Mouse (Mus musculus): ENCODE measurements around the gene Nmb.
A peak's percentile ranks its signal among the peaks of the same experiment; 100 is the strongest.
"Not testable (repeated sequence)": the region's sequence is repeated elsewhere in the genome, so short reads cannot be mapped to it uniquely, and the experiment has no call there.

Gene Nmb

DNA sequence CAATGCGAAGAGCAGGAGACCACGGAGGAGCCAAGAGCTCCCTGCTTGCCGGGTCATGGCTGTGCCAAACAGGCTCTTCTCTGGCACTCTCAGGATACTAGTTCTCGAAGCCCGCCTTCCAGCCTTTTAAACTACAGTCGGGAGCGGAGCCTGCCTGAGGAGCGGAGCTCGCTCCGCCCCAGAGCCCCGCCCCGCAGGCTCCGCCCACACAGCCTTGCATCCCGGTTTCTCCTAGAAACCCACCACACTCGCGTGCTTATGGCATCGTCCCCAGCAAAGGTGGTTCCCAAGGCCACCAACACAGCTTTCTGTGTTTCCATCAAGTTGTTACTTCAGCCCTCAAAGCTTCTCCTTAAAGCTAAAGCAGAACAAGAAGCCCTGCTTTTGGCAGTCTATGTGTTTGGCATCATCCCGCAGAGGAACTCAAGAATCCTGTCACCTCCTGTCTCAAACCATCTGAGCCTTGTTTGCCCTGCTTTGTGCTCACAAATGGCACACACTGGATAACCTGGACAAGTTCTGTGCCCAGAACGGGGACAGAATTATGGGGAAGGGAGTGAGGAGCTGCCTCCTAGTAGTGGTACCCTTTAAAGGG, at the start of gene Nmb:
Gene Nmb (minus strand): TSS at position 156 of the 595 bp plus-strand sequence.
- DNase-seq (ENCODE audit: low read depth, low spot score), result no peak

DNA sequence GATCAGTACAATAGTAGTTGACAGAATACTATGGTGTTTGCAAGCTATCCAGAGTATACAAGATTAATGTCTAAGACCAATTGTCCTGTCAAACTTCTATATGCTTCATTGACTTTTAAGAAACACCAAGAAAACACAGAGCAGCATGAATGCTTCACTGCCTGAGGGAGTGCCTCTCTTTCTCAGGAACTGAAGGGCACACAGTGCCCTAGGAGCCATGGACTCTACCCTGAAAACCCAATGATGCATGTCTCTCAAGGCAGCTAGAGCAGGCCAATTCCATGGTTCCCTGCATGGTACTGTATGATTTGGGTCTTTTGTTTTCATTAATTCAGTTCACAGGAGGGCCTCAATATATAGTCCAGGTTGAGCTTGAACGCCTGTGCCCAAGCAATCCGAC, 49.4 kb upstream of the Nmb start:
- no peak for DNase-seq (ENCODE audit: low read depth, low spot score)

DNA sequence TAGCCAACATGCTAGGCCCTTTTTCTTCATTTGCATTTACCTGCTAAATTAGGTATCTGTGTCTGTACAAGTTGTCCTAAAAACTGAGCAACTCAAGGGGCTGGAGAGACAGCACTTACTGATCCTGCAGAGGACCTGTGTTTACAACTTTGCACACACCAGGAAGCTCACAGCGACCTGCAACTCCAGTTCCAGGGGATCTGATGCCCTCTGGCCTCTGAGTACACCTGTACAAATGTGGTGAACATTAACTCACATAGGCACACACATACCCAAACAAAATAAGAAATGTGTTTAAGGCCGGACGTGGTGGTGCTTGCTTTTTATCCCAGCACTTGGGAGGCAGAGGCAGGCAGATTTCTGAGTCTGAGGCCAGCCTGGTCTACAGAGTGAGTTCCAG, 47.3 kb upstream of the Nmb start:
- DNase-seq (ENCODE audit: low read depth, low spot score), result no peak

DNA sequence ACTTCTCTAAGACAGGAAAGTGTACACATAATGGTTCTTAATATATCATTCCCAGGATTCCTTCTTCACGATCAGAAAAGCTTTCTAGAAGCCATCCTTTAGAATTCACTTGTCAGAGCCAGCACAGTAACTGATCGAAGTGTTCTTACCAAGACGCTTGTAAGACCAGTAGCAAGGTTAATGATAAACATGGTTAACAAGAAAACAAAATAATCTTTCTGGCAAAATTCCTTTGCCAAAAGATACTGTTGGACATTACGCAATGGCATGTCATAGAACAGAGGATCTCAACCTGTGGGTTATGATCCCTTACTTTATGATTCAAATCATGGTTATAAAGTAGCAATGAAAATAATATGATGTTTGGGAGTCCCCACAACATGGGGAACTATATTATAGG, 46.6 kb upstream of the Nmb start:
- no peak for DNase-seq (ENCODE audit: low read depth, low spot score)

DNA sequence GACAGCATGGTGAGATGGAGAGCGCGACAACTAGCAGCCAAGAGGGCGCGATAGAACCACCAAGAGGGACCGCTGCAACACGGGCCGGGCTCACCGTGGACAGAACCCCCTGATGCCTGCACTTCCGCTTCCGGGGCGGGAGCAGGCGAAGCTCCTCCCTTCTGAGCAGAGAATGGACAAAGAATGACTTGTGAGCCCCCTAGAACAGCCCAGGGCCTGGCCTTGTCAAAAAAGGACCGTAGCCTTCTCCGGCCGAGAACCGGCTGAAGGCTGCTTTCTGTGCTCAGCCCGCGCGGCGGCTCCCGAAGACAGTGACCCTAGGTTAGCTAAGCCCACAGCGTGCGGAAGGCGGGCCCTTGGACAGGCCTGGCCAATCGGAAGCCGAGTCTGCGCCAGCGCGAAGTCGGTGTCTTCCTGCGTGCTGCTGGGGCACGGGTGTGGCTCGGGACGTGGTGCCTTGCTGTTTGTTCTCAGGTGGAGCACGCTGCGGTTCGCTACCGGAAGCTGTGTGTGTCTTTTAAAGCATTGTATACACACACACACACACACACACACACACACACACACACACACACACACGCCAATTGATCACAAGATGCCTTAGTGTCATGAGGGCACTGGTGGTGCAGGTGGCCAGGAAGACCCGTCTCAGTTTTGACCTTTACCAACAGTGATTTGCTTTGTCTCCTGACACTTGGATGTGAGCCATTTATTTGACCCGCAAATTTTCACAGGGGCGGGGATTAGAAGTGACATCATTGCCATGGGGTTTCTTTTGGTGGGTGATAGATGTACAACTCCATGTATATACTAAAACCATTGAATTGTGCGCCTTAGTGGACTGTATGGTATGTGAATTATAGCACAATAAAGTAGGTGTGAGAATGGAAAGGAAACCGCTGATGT, 42.8 kb upstream of the Nmb start, which contains the start of gene Sec11a:
Gene Sec11a (minus strand): TSS at position 336 of the 906 bp plus-strand sequence.
- peak; percentile 86 for DNase-seq (ENCODE audit: low read depth, low spot score)

DNA sequence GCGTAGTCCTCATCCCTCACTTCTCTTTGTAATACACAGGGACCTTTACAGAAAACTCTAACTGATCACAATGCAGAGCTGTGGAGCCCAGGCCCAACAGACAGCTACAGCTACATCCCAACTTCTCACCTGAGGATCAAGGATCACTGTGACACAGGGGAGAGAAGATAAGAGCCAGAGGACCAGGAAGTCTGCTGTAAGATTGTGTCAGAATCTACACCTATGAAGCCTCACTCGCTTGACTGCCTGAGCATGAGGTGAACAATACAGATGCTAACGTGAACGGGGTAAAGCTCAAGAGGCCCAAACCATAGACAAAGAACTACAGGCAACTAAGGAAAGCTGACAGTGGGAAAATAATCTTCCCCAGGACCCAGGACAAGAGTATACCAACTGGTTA, 34.9 kb upstream of the Nmb start:
- no peak for DNase-seq (ENCODE audit: low read depth, low spot score)

DNA sequence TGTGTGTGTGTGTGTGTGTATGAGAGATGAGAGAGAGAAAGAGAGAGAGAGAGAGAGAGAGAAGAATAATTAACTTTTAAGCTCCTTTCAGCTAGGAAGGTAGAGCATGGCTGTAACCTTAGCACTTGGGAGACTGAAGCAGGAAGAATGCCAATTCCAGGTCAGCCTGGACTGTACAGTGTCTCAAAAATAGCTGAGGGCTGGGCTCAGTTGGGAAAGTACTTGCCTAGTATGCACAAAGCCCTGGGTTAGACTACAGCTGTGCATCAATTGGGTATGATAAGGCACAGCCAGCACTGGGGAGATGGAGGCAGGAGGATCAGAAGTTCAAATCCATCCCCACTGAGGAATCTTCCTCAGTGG, 32.4 kb upstream of the Nmb start:
- not testable (repeated sequence) for DNase-seq (ENCODE audit: low read depth, low spot score)

DNA sequence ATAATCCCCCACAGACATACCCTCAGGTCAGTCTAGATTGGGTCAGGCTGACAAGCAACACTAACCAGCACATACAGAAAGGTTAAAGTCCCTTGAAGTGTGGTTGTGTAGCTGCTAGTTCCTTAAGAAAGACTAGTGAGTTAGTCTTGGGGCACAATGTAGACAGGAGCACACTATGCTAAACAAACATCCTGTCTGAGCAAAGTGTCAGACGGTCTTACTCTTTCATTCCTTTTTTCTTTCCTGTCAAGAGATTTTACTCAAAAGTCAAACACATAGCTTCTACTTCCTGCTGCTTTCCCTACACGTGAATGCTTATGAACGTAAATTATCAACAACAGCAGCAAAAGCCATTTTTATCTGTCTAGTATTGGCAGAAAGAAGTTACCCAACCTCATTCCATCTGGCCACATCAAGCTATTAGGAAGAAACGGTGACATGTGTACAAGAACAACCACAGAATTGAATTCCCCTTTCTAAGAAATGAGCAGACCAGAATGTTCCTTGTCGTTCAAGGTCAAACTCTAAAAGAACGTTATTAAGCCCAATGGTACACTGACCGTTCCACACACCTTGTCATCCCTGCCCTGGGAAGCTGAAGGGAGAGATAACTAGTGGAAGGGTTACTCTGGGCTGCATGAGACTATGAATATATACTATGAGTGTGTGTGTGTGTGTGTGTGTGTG, 31.9 kb upstream of the Nmb start:
- not testable (repeated sequence) for DNase-seq (ENCODE audit: low read depth, low spot score)

DNA sequence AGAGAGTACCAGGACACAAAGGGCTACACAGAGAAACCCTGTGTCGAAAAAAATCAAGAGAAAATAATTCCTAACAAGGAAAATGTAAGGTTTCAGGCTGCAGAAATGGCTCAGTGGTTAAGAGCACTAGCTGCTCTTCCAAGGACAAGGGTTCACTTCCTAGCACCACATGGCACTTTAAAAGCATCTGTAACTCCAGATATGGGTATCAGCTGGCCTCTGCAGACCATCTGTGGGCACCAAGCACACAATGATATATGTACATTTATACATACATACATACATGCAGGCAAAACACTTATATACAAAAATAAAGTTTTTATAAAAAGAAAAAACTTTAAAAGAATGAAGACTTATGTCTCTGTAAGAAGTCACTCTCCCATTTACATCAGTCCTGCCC, 31.0 kb upstream of the Nmb start:
- DNase-seq (ENCODE audit: low read depth, low spot score), result no peak

DNA sequence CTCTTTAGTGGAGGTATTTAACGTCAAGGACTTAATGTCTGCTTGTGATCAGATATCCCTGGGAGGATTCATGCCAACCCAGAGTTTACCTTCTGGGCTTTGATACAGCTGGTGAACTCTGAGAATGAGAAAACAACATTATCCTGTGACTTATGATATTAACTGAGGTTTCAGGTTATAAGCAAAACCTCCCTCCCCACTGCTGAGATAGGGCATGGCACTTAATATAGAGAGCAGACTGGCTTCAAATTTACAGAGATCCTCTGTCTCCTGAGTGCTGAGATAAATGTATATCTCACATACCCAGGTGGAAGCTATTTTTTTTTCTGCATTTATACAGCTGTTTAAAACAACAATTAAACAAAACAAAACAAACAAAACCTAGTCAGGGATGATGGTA, 27.9 kb upstream of the Nmb start:
- DNase-seq (ENCODE audit: low read depth, low spot score), result no peak

DNA sequence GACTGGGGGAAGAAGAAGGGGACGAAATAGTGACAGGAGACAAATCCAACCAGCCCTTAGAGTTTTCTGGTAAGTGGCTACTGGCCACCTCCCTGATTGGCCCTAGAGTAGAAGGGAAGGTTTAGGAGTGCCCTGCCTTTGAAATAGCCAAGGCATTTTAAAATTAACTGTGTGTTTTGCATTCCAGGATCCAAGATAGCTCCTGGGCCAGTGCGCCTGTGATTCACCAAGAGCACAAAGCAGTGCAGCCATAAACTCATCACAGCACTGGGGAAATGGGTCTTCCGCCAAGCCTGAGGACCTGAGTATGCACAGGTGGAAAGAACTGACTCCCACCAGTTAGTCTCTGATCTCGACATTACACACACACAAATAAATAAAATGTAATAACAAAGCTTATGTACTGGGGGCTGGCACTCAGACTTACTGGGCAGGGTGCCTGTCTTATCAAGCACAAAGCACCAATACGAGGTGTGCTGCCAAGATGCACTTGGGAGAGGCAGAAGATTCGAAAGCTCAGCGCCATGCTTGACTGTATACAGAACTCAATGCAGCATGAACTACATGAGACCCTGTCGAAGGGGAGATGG, 26.8 kb upstream of the Nmb start:
- DNase-seq (ENCODE audit: low read depth, low spot score), result no peak

DNA sequence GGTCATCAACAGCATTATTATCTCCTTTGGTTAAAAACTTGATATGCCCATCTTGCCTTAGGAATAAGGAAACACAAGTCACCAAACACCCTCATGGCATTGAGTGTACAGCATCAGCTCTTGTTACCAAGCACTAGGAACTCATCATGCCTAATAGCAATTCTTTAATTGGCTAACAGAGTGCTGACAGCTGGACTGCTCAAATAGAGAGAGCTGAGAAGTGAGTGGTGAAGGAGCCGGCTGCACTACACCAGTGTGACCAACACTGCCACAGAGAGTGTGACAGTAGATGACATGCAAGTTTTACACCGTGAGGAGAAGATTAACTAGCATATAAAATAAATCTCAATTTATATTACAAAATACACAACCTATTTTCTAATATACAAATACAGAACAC, 18.3 kb upstream of the Nmb start:
- no peak for DNase-seq (ENCODE audit: low read depth, low spot score)

DNA sequence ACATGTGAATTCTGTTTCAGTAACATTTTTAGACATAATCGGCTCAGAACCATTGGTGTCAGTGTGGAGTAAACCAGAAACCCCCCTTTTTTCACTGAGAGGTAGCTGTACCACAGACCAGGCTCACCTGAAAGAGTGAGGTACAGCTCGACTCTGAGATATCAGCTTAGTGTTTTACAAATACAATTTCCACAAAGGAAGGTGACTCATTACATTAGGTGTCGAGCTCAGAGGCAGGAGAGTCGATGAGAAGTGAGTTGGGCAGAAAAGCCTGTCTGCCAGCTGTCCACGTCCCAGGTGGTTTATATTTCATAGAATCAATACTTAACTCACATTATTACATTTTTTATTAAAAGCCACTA, 14.8 kb upstream of the Nmb start:
- no peak for DNase-seq (ENCODE audit: low read depth, low spot score)

DNA sequence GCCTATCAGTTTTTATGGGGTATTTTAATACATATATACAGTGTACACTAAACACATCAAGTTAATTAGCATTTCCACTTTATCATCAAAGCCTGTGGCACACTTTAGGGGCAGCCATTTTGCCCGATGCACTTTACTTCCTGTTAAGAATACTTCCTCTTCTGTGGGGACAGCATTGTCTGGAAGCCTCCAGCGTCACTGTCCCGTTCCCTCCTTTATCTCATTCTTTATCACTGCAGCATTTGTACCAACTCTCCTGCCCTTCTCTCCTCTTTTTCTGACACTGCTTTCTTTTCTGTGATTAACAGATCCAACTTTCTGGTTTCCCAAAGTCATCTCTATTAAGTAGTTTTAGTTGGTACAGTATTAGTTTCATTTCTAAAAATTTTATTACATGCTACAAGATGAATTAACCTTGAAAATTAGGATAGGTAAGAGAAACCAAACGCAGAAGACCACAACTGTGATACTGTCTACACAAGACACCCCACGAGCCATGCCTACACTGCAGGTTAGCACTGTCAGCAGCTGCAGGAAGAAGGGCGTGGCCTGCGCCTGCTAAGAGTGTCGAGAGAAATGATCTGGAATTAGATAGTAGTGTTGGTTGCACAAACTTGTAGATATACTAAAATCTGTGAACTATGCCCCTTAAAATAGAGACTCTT, 14.2 kb upstream of the Nmb start:
- DNase-seq (ENCODE audit: low read depth, low spot score), result no peak

DNA sequence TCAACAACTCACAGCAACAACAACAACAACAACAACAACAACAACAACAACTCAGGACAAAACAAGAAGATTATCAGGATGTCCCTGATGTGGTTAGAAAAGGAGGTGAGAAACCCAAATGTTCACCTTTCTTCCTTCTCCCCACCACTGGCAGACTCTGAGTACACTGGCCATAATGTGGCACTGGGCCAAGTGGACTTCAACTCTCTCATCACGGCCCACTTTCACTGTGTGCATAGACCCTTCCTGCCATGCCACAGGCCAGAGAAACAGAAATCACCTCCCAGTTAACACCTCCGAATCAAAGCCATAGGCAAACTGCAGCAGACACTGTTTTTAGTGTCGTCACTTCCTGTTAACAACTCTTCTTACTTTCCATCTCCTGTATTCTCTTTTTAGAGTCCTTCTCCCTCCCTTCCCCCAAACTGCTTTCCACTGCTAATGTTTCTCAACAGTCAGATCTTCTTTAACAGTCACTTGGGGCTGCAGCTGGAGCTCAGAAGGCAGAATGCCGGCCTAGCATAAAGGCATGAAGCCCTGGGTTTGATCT, 13.1 kb upstream of the Nmb start:
- no peak for DNase-seq (ENCODE audit: low read depth, low spot score)

DNA sequence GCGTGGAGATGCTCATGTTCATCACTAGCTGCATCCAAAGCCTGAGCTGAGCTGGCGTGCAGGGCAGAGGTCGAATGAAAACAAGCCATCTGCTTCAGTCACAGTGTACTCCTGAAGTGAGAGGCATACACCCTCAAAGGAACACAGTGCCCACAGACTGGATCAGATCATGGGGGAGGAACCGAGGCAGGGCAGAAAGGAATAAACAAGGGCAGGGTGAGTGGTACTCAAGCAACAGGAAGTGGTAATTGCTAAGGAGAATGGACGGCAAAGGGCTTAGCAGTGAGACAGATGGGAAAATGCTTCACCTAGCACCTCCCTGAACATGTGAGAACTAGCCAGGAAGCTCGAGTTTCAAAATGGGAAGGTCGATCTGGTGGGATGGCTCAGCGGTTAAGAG, 7.6 kb upstream of the Nmb start:
- DNase-seq (ENCODE audit: low read depth, low spot score), result no peak

DNA sequence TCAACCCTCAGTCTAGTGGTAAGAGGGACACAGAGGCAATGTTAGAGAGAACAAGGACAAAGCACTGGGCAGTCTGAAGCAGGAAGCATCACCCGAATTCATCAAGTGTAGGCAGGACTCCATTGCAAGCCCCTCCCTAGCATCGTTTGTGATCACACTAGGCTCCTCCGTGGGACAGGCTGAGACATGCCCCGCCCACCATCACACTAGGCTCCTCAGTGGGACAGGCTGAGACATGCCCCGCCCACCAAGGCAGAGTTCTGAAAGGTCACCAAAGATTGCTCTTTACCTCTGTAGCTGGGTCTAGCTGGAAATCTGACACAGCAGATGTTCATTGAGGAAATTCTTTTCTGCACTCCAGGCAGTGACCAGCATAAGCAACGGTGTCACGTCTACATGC, 6.2 kb upstream of the Nmb start:
- DNase-seq (ENCODE audit: low read depth, low spot score), result no peak

DNA sequence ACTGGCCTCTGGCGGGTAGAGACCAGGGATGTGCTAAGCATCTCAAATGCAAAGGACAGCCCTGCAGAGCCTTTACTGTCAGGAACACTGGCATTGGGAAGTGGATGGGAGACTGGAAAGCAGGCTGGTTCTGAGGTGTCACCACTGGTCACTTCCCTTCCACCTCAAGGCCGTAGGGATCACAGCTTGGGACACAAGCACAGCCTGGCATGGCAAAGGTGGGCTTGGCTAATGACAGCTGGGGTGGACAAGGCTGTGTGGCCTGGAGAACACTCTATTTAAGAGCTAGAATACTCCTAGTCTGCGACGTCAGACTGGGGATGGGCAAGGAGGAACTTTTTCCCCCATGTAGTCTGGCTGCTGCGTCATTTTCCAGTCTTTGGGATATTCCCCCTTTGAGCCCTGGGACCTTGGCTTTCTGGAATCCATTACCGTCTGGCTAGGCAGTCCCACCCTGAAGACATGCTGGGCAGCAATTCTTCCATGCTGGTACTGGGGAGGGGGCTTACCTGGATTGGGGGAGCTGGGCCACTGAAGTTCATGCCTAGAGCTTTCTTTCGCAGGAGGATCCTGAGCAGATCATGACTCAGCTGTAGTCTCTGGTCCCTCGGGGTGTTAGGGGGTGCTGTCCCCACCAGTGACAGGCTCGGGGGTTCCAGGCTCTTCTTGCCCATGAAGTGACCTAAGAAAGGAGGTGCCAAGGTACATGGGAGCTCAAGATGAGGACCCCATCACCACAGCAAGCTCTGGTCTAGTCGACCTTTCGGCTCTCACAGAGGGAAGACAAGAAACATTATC, 1.1 kb downstream of the Nmb start:
- no peak for DNase-seq (ENCODE audit: low read depth, low spot score)

DNA sequence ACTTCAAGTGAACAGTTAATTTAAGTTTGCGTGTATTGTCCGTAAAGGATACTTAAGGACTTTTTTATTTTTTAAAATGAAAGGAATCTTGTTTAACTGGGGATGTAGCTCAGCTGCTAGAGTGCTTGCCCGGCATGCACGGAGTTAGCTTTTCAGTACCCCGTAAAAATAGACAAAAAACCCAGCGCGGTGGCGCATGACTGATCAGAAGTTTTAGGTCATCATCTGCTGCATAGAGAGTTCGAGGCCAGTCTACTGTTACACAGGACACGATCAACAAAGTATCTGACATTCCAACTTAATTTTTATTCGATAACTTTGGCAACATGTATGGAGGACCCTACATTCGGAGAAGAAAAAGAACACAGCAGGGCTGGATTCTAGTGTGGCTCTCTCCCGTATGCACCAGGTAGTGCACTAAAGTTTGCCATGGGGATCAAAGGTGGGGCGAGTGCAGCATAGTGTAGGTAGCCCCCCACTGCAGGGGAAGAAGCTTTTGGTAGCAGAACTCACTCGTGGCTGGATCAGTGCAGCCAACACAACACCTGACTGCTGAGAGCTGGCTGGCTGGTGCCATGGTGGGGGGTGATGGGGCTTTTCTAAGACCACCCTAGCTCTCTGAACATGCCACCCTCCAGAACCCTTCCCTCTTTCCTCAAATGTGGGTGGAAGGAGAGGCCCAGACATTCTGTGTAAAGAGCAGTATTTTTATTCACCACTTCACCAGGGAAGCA, 3.2 kb downstream of the Nmb start:
- DNase-seq (ENCODE audit: low read depth, low spot score), result no peak

DNA sequence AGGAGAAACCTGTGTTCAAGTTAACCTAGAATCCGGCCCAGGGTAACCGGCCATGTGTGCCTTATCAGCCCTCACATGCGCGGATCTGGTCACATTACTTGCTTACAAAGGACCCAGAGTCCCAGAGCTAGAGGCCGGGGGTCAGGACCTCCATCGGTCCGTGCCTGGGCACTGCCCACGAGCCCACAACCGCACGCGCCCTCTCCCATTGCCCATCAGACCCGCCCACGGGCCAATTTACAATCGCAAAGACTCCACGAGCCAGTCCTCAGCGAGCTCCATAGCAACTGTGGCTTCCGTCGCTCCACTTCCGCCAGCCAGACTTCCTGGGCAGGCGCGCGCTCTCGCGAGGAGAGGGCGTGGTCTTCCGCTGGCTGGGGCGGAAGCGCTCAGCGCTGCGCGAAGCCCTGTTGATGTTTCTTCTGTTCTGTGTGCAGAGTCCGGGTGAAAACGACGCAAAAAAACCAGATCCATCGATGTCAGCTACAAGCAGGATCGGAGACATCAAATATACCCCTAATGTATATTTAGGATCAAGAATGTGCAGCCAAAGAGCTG, 3.9 kb downstream of the Nmb start, which contains the start of gene Wdr73:
Gene Wdr73 (minus strand): TSS at position 326 of the 558 bp plus-strand sequence.
- peak; percentile 77 for DNase-seq (ENCODE audit: low read depth, low spot score)
